Mouse (Mus musculus) kidney, postnatal 14 days (tissue): ENCODE data around the gene Actrt2.

Source experiments
- DNase-seq: peaks from one replicate; pipeline ENCODE4 v3.0.0; 2022; ENCODE audit warnings: mixed read lengths

The Actrt2 gene

DNA sequence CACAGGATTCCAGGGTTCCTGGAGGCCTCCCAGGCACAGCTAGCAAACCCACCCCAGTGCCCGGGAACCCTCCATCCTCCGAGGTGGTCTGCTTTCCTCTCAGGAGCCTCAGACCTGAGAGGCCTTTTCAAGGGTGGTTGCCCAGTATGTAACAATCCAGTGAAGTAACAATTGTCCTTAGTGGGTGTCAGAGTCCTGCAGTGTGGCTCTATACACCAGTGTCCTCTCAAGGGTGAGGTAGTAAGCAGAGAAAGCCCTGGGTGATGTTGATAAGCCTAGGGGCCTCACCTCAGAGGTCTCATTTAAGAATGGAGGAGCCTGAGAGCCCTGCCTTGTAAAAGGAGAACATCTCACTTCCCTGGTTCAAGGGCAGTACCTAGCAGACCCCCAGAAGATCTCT, at the start of gene Actrt2:
Gene Actrt2 (minus strand): TSS at position 101 of the 400 bp plus-strand sequence.
- DNase-seq: no peak

DNA sequence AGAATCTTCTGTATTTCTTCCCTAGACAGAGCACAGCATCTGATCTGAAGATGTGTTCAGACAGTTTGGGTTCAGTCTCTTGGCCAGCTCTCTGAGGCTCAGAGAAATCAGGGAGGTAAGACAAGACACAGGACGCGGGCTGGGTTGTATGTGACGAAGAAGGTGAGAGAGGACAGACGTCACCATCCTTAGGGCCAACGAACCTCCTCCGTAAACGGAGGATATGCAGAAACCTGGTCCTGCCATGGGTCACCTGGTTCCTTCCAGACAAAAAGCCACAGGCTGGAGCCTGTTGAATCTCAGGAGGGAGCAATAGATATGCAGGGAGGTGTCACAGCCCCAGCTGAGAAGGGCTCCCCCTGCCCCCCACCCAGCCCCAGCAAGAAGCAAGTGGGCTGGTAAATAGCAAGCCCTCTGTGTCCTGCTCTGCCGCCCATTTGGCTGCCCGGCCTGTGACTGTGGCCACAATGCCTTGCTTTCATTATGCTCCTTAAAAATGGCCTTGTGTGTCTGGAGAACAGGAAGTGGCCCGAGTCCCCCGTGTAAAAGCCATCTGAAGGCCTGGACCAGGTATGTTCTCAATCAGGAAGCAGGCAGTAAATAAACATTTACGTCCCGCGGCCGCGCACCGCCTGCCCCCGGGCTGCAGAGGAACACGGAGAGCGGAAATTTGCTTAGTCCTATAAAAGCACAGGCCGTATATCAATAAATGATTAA, 41.9 kb upstream of the Actrt2 start:
- no peak for DNase-seq

DNA sequence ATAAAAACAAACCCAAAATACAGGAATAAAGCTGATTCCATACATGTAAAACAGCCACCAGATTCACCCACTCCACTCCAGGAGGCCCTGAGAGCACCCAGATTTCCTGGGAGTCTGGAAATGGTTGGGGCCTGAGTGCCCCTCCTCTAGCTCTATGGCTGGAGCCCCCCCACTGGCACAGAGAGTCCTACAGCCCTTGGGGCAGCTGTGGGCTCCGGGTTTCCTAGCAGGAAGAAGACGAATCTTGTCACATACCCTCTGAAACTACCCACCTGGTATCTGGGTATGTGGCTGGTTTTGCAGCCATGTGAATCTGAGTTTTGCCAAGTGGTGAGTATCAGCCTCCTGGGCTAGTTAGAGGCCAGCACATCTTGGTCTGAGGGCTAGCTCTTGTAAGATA, 41.1 kb upstream of the Actrt2 start:
- DNase-seq: no peak

DNA sequence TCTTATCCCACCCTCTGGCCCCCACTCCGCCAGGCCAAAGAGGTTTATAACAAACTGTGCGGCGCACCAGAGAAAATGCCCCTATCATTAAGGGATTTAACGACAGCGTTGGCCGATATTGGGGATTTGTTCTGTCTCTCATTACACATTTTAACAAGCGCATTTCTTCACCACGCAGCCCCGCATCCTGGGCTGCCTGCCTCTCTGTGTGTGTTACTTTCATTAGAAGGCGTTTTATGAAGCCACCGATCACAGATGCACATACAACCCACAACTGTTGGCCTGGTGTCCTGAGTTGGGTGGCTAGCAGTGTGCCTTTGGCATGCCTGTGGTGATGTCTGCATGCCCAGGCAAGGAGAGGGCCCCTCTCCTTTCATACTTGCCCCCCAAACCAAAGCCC, 40.6 kb upstream of the Actrt2 start:
- no peak for DNase-seq

DNA sequence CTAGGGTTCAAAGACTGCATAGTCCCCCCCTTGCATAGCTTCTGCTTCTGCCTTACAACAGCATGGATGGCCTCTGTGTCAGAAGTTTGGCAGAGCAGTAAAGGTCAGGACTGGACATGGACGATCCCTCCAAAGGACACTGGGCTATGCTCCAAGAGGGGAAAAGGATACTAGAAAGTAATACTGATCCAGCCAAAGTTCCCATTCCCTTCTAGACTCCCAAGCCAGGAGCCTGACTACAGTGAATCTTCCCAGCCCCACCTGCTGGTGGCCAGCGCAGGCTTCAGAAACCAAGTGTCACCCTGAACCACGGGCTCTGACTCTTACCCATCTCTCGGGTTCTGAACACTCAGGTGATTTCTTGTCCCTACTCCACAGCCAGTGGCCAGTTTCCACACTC, 39.9 kb upstream of the Actrt2 start:
- no peak for DNase-seq

DNA sequence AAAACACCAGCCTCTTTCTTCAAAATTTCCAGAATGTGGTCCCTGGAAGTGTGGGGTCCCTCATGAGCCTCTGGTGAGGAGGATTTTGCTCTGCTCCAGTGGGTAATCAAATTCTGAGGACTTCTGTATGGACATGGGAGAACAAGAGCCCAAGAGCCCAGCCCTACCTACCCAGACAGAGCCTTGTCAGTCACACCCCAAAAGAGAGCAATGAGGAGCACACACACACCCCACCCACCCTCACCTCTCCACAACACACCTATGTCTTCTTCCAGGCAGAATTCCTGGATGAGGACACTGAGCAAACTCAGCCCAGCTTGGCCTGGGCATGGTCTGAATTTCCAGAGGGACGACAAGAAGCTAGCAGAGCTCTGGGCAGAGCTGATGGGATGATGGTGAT, 38.8 kb upstream of the Actrt2 start:
- DNase-seq: no peak

DNA sequence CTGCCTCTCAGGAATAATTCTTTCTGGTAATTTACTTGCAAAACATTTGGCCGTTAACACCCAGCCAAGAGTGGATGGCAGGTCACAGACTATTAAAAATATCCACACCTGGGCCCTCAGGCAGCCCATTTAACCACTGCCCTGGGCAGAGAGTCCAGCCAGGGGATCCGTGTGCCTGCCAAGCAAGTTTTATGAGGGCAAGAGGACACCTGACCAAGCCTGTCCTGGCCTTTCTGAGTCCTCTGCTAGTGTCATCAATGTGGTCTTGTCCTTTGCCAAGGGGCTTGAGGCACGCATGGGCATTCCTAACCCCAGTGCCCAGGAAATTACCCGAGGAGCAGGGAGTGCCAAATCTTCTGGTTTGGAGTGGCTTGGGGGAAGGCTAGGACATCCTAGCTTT, 38.0 kb upstream of the Actrt2 start:
- peak; percentile 55 for DNase-seq

DNA sequence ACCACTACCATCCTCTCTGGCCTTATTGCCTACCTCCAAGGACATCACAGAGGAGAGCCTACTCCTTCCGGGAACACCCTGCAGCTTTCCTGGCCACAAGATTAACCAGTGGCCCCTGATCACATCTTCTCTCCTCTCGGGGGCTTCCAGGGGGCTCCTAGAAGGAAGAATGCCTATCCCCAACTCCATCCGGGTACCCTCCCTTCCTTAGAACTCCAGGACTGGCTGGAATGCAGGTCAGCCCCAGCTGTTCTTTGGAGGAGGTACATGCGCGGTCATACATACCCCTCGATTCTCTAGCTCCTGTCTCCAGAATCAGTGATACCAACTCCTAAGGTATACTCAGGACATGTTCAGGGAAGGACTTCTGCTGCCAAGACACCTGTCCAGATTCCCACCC, 37.4 kb upstream of the Actrt2 start:
- DNase-seq: no peak

DNA sequence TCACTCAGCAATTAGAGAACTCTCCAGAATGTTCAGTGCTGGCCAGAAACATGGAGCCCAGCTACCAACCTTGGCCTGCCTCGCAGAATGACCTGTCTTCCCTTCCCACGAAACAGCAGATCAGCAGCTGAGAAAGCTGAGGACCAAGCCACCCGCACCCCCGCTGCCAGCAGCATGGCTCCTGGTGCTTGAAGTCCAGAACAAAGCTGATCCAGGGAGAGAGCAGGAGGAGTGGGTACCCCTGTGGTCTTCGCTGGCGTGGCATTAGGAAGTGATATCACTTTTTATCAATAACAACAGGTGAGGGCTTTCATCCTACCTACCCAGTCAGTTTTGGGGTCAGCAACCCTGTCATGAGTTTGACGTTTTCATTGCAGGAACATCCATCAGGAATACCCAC, 36.9 kb upstream of the Actrt2 start:
- DNase-seq: no peak

DNA sequence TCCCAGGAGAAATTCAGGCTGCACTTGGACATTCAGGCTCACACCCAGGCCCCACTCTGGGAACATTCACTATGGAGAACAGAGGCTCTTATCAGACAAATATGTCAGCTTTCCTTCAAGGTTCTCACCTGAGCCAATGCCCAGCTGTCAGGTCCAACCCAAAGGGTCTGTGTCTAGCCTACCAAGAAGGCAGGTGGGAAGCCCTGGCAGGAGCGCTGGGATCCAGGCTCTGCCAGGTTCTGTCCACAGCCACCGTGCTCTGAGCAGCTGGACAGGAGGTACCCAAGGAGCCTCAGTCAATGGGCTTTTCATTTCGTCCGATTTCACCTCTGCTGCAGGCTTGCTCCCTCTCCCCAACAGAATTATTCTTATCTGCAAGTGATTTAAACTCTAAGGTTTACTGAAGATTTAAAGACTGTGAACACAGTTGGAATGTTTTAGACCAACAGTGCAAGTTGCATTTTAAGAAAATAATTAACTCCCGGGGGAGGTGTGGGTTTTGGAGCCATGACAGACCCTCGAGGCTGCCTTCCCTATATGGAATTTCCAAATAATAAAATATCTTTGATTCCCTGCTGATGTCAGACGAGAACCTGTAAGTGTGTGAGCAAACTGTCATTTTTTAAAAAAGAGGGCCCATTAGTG, 35.9 kb upstream of the Actrt2 start:
- no peak for DNase-seq

DNA sequence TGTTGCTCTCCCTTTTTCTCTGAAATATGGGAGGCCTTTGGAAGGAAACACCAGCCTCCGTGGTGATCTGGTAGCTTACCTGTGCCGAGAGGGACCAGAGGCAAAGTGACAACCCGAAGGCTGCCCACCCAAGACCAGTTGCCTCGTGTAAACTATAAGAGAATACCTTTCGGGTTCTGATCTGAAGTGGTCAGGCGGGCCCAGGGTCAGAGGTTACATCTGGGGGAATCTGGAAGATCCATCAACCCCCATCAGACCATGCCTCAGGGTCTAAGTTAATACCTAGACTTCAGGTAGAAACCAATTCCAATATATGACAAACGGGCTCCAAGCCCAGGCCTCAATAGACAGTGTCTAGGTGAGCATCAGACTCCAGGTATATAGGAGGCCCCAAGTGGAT, 35.3 kb upstream of the Actrt2 start:
- no peak for DNase-seq

DNA sequence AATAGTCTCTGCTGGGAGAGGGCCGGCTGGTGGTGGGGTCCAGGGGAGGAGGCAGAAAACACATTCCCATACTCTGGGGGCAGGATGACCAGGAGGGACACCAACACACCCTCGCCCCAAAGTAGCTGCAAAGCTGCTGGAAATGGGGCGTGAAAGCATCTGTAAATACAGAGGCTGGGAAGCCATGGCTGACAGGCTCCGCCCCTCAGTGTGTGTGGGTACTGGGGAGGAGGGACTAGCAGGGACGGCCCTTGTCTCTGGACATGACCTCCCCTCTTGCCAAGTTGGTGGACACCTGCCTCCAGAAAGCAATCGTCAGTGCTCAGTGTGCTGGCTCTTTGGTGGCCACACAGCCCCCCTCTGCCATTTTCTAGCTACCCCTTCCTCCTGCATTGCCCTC, 34.5 kb upstream of the Actrt2 start:
- DNase-seq: no peak

DNA sequence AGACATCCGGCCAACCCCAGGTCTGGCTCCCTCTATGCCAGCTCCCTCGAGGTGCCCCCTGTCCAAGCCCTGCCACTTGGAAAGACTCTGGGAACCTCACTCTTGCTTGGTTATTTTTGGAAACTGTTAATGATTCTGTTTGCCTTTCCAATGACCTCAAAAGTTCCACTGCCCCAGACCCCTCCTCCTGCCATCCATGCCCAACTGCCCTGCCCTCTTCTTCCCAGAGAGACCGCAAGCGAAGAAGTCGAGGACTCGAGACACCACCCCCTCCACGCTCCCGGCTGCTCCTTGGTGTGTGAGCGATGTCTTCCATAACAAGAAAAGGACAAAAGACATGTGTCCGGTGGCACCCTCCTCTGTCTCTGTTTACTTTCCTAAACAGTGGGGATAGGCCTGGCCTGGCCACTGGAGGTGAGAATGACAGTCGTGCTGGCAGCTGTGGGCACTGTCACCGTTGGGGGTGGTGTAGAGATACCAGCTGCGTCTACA, 33.3 kb upstream of the Actrt2 start:
- DNase-seq: peak; percentile 41

DNA sequence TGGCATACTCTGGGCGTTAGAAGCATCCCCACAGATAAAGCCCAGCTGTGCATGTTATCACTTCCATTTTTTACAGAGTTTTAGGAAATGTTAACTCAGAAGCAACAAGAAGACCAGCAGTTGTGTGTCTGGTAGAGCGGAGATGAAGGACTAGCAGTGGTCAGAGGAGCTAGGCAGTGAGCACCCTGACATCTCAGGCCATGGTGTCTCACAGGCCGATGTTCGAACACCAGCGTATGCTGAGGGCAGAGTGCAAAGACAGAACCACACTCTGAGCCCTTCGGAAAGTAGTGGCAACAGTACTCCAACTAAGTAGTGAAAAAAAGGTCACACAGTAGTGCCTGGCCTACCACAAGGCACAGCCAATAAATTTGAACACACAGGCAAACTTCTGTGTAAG, 32.8 kb upstream of the Actrt2 start:
- DNase-seq: no peak

DNA sequence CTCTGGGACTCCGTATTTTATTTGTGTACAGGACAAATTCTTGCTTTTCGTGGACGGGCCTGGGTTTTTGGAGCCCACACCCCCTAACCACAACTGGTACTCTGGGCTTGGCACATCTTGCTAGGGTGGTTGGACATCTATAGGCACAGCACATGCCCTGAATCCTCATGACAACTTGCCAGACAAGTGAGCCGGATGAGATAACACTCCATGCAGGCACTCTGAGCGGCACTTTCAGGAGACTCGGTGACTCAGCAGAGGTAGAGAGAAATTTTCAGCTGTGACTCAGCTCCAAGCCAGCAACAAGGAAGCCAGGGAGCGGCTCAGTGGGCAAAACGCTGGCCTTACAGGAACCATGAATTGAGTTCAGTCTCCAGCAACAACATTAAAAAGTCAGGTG, 31.6 kb upstream of the Actrt2 start:
- DNase-seq: no peak

DNA sequence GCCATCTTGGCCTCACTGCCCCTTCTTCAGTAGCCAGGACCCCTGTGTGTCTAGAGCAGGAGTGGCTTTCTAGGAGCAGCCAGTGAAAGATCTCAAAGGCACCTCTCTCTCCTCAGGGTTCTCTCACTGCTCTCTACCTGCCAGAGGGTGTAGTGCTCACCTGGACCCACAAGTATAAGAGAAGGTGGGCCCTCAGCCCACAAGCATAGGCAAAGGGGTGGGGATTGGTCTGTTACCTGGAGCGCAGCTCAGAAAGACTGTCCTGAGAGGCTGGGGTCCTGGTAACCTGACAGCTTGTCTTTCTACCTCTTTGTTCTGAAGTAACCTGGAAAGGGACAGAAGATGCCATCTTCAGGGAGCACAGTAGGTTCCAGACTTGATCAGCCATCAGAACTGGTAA, 31.0 kb upstream of the Actrt2 start:
- DNase-seq: no peak

DNA sequence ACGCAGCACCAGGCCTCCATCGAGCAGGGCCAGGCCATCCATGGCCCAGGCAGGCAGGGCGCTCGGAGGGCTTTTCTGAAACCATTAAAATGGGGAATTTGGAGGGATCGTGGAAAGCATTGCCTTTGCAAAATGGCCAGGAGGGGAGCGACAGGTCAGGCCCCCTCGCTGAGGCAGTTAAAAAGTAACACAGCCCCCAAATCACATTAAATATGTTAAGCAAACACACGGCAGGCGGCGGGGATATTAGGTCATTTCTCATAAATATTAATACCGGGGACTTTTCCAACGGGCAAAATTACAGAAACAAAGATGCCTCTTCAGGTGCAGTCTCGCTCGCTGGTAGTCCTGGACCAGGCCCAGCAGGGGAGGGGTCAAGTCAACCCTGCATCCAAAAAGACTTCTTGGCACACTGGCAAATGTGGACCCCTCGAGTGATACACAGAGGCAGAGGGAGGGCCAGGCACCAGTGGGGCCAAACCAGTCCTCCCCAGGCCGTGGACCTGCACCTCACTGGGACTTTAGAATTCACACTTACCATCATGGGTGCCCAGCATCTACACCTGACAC, 30.4 kb upstream of the Actrt2 start:
- peak; percentile 40 for DNase-seq

DNA sequence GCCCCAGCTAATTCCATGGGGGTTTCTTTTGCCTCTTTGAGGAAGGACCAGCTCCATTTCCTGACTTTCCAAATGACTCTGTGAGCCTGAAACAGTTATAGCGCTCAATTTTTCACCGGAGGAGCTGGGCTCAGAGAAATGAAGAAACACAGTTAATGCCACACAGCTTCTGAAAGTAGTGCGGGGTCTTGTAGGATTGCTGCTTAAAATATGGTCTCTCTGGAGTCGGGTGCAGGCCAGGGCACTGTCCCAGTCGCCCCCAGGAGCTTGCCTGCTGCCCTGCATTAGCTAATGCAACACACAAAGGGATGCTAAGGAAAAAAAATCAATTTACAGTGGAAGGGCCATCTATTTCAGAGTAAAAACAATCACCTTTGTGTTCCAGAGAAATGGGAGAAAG, 29.8 kb upstream of the Actrt2 start:
- no peak for DNase-seq

DNA sequence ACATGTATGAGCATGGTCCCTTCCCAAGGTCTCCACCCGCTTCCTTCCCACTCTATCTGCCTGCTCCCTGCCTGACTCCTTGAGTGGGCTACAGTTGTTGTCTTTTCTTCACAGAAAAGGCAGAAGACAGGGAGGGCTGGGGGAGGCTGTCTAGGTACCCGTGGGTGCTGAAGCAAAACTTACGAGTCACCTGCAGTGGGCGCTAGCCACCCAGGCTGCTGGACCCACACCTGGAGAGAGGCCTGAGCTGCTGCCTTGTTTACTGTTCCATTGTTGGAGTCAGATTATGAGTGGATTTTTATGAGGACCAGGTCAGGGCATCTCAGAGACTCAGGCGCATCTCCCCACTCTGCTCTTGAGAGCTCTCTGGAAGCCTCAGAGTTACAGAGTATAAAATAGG, 28.9 kb upstream of the Actrt2 start:
- DNase-seq: no peak

DNA sequence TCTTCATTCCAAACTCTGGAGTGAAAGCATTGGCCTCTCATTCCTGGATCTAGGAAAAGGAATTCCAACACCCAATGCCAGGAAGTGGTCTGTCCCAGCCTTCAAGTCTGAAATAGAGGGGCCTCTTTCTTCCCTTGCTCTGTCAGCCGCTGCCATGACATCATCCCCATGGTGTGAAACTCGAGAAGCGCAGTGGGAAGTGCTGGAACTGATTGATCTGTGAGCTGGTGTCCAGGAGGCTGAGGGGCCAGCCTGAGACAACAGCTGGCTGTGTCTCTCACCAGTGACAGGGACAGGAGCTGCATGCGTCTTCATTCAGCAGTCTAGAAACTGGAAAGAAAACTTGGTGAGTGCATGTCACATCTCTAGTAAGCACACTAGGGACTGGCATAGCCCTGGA, 28.5 kb upstream of the Actrt2 start:
- DNase-seq: no peak

DNA sequence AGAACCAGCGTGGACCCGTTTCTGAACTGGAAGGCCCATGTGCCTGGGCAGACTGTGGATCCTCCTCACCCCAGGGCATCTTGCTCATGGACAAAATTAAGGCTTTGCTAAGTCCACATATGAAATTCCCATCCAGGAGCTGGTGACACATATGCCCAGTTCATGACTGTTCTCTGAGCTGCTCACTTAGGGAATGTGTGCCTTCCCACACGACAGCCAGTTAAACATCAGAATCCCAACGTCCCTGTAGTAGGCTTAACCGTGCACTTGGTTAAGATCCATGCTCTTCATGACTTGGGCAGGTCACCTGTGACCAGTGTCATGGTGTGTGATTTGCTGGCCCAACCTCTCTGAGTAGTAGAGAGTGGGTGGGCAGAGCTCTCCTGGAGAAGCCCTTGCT, 26.7 kb upstream of the Actrt2 start:
- no peak for DNase-seq

DNA sequence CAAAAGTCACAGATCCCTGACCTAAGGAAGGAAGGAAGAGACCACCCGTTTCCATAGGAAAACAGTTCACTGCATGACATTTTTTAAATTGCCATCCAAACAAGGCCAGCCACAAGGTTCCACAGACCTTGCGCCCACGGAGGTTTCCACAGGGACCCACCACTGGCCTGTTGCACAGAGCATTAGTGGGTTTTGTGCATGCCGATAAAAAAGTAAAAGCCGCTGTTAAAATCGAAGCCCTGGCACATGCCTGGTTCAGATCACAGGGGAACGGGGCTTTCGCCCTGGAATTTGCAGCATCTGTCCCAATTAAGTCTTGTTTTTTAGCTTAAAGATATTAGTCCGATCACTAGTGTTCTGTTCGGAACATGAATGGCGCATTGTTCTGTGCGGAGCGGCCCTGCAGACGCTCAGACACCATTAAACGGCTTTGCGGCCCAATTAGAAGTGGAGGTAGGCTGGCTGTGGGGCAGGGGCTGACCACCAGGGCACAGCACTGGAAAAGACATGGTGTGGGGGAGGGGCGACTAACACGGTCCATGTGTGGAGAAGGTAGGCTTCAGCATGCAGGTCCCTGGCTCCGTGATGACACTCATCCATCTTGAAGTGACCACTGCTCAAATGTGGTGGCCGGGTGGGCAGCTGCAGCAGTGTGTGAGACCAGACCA, 25.8 kb upstream of the Actrt2 start:
- DNase-seq: no peak

DNA sequence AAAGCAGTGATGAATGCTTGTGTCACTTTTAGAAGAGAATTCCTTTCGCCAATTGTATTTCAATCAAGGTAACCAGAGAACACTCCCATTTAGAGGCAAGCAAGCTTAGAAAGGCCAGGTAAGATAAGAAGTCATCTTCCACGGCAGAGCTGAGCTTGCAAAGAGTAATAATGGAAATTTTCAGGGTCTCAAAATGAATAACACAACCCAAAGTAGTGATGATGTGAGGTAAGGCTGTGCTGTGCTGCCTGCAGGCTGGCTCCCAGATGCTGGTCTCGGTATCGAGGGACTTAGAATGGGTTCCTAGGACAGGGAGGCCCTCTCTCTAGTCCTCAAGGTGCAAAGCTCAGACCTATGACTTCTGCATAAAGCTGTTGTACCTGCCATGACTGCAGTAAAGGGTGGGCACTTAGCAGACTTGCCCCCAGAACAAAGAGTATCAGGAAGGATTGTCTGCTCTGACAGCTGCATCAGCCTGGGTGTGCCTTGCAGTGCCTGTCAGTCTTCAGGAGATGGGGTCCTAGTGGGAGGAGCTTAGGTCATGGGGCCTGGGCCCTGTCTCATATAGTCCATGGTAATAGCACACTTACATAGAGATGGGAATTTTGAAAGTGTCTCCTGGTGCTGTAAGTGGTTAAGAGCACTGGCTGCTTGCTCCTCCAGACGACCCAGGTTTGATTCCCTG, 15.5 kb upstream of the Actrt2 start:
- DNase-seq: no peak
